Mouse (Mus musculus) CD8-positive naive resting alpha-beta T cell, adult 2 months (primary cell): Measurements from ENCODE around the gene Klf5.

Source experiments
- DNase-seq, 2 experiments: peaks; one replicate each; pipeline ENCODE4 v3.0.0; 2022; ENCODE audit warnings: low read depth in 2 of 2, low spot score in 2 of 2

Gene Klf5

GRCm38 (mm10) chr14:99364007-99364784, 65.7 kb downstream of the Klf5 start:
- no peak for DNase-seq
